Mouse (Mus musculus) cerebellum, adult 2 months (tissue): ENCODE measurements at regions not wholly inside any gene's neighbourhood (a gene's known extent, or its start where the extent isn't known, plus 50 kb on each side); places are given as distances from the start of the nearest gene placed in this dataset.

Experiments used
- DNase-seq, 2 experiments: peaks; one replicate each; pipeline ENCODE4 v3.0.0; 2021
- H3K27ac ChIP-seq: fragments of 200-500 bp; 2 replicates; pipeline ENCODE4 v1.5.1; 2012; ENCODE audit warnings: low read length, control low read depth, inconsistent platforms; ENCODE audit not compliant: insufficient read depth
- H3K27me3 ChIP-seq: fragments of 200-500 bp; 2 replicates; pipeline ENCODE4 v1.6.1; 2012; ENCODE audit warnings: inconsistent platforms, mild to moderate bottlenecking, low read length, moderate library complexity; ENCODE audit not compliant: control insufficient read depth, insufficient read depth
- H3K4me1 ChIP-seq: fragments of 200-500 bp; 2 replicates; pipeline ENCODE4 v1.6.1; 2011; ENCODE audit warnings: low read length; ENCODE audit not compliant: control insufficient read depth, insufficient read depth
- H3K4me3 ChIP-seq: fragments of 200-500 bp; replicated peaks from 2 replicates; pipeline ENCODE3; 2011; ENCODE audit warnings: mild to moderate bottlenecking, low read depth, low read length, control low read depth; ENCODE audit not compliant: insufficient read depth
- CTCF ChIP-seq: fragments of 200-500 bp; IDR thresholded peaks from 2 replicates; pipeline ENCODE4 v1.5.1; 2011; ENCODE audit warnings: low read depth, mild to moderate bottlenecking, control low read depth, low read length, moderate library complexity, borderline replicate concordance; ENCODE audit not compliant: insufficient read depth
- POLR2A ChIP-seq: fragments of 200-500 bp; IDR thresholded peaks from 2 replicates; pipeline ENCODE4 v1.6.1; 2011; ENCODE audit warnings: low read length, control low read depth, borderline replicate concordance; ENCODE audit not compliant: insufficient read depth
- WGBS: fragments of 180-500 bp; shearing (Covaris S2); methylation state at CpG from one replicate; pipeline ENCODE4 v1.1.7; 2018; 5-methylcytosine and 5-hydroxymethylcytosine counted together

GRCm38 (mm10) chr2:171818504-171818903 is 224.8 kb downstream of the Cbln4 start:
- Histone ChIP-seq H3K4me1 (no peaks in the 10 kb centered on the region), H3K27me3 (no peaks in the 10 kb centered on the region), H3K4me3 (no peak overlapping the region), H3K27ac (no peak overlapping the region)
- WGBS, result 24% methylated on average over 8 of the region's 8 CpGs
- TF ChIP-seq POLR2A (no peak), CTCF (no peak)
- no peak for DNase-seq

- Histone ChIP-seq H3K27me3 (no peaks in the 10 kb centered on the region), H3K4me3 (no peak overlapping the region), H3K4me1 (no peaks in the 10 kb centered on the region), H3K27ac (no peak overlapping the region)
- no peak for DNase-seq
- TF ChIP-seq CTCF (no peak), POLR2A (no peak)
- 71% methylated on average over 9 of the region's 10 CpGs for WGBS
These were observed 226.4 kb downstream of the Cbln4 start for GRCm38 (mm10) chr2:171816685-171817419.

GRCm38 (mm10) chr2:171812701-171813100 is 230.6 kb downstream of the Cbln4 start:
- TF ChIP-seq CTCF, result no peak
- TF ChIP-seq POLR2A, result no peak
- Histone ChIP-seq H3K27ac (no peak overlapping the region), H3K27me3 (no peaks in the 10 kb centered on the region), H3K4me1 (no peaks in the 10 kb centered on the region), H3K4me3 (no peak overlapping the region)
- DNase-seq, result no peak
- 12% methylated on average over 3 of the region's 3 CpGs for WGBS

GRCm38 (mm10) chr2:171805376-171805775 is 237.9 kb downstream of the Cbln4 start:
- Histone ChIP-seq H3K4me3 (no peak overlapping the region), H3K4me1 (no peaks in the 10 kb centered on the region), H3K27me3 (no peaks in the 10 kb centered on the region), H3K27ac (no peak overlapping the region)
- no peak for TF ChIP-seq CTCF
- no peak for TF ChIP-seq POLR2A
- peak in 1 of 2 experiments; percentile 7 for DNase-seq
- 8% methylated on average over 5 of the region's 5 CpGs for WGBS

DNA sequence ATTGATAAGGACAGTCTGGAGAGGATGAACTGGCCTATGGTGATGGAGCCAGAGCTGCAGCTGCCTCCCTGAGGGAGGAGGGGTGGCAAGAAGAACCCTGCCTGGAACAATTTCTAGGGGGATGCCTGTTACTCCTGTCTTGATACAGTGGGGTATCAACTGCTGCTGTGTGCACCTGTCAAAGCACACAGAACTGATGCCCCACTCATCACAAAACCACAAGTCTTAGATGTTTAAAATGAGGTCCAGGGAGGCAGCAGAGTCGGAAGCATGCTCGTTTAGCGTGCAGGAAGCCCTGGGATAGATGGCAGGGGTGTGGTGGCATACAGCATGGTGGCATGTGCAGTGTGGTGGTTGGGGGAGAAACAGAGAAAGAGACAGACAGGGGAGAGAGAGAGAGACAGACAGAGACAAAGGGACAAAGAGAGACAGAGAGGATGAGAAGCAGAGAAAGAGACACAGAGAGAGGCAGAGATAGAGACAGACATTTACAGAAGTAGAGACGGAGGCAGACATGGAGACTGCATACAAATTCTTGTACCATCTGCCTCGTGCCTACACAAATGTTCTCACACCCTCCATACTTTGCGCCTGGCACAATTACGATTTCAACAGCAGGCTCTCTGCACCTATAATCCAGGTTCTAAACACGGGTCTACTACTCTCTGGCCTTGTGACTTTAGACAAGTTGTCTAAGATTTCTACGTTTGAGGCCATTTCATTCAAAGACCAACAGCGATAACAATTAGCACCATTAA is 242.6 kb downstream of the Cbln4 start:
- WGBS, result 79% methylated on average over 10 of the region's 10 CpGs
- Histone ChIP-seq H3K27me3 (no peaks in the 10 kb centered on the region), H3K4me1 (no peaks in the 10 kb centered on the region), H3K4me3 (no peak overlapping the region), H3K27ac (no peak overlapping the region)
- no peak for DNase-seq
- TF ChIP-seq POLR2A (no peak), CTCF (no peak)

- Histone ChIP-seq H3K27me3 (no peaks in the 10 kb centered on the region), H3K27ac (no peak overlapping the region), H3K4me3 (no peak overlapping the region), H3K4me1 (no peaks in the 10 kb centered on the region)
- WGBS, result 66% methylated on average over 9 of the region's 9 CpGs
- no peak for DNase-seq
- no peak for TF ChIP-seq CTCF
- no peak for TF ChIP-seq POLR2A
These were observed 243.9 kb downstream of the Cbln4 start for GRCm38 (mm10) chr2:171799351-171799750.

DNA sequence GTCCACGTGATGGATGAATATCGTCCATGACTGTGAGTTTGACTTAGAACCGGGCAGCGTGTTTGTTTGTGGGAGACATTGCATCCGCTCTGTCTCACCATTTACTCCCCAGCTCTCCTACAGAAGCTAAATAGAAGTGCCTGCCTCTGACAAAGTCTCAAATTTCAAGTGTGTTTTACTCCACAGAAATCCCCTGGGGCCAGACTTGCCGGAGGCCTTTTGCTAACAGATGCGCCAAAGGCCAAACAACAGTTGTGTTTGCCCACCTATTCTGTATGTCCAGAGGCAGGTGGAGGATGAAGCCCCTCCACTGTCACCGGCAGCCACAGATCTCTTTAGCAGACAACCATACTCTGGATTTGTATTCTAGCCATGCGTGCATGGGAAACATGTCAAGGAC is 252.6 kb downstream of the Cbln4 start:
- no peak overlapping the region for H3K27ac ChIP-seq
- no peaks in the 10 kb centered on the region for H3K4me1 ChIP-seq
- no peaks in the 10 kb centered on the region for H3K27me3 ChIP-seq
- no peak overlapping the region for H3K4me3 ChIP-seq
- TF ChIP-seq CTCF, result no peak
- TF ChIP-seq POLR2A, result no peak
- DNase-seq, result no peak
- WGBS, result 71% methylated on average over 9 of the region's 9 CpGs

GRCm38 (mm10) chr2:171766193-171766930 is 276.9 kb downstream of the Cbln4 start:
- Histone ChIP-seq H3K27me3 (no peaks in the 10 kb centered on the region), H3K4me3 (no peak overlapping the region), H3K27ac (no peak overlapping the region), H3K4me1 (no peaks in the 10 kb centered on the region)
- TF ChIP-seq CTCF (no peak), POLR2A (no peak)
- DNase-seq, result no peak
- 32% methylated on average over 7 of the region's 7 CpGs for WGBS
